Mouse (Mus musculus) lung, postnatal 0 days (tissue): Measurements from ENCODE around the gene App.

Experiments used
- CTCF ChIP-seq: IDR thresholded peaks from 2 replicates; pipeline ENCODE4 v1.5.1; 2016; ENCODE audit warnings: antibody characterized with exemption, mild to moderate bottlenecking
- EP300 ChIP-seq: IDR thresholded peaks from 2 replicates; pipeline ENCODE4 v1.6.1; 2016; ENCODE audit warnings: antibody characterized with exemption, mild to moderate bottlenecking, control low read depth

DNA sequence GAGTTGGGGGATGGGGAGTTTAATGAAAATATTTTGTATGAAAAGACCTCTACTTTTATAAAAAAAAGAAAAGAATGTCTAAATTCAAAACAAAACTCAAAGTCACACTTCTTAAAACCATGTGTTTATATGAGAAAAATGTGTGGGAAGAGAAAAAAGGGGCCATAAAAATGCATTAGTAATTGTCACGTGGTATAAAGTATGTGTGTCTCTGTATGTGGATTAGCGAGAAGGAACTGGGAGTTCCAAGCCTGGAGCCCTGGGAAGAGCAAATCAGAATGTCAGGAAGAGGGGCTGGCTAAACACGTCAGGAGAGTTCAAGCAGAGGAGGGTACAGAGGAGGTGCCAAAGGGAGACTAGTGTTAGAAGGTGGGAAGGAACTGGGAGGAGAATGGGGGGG lies 7.9 kb upstream of the App start:
- TF ChIP-seq EP300, result no peak
- no peak for TF ChIP-seq CTCF
